Mouse (Mus musculus) erythroid progenitor cell, adult 5-6 weeks (primary cell): ENCODE measurements at regions not wholly inside any gene's neighbourhood (a gene's known extent, or its start where the extent isn't known, plus 50 kb on each side); places are given as distances from the start of the nearest gene placed in this dataset.

Experiments used
- ATAC-seq: replicated peaks from 2 replicates; pipeline ENCODE4 v1.8.0; 2016; ENCODE audit warnings: moderate number of reproducible peaks, mild to moderate bottlenecking, moderate TSS enrichment, inconsistent platforms; ENCODE audit not compliant: poor library complexity, low FRiP score, severe bottlenecking

GRCm38 (mm10) chr15:97507176-97507575 lies 198.4 kb downstream of the Rpap3 start:
- ATAC-seq: no peak

GRCm38 (mm10) chr15:97505715-97506114 lies 199.9 kb downstream of the Rpap3 start:
- ATAC-seq: no peak

GRCm38 (mm10) chr15:97504325-97504724 lies 201.3 kb downstream of the Rpap3 start:
- ATAC-seq: no peak

- ATAC-seq: no peak
These were observed 203.6 kb downstream of the Rpap3 start for GRCm38 (mm10) chr15:97502056-97502455.

GRCm38 (mm10) chr15:97501420-97501819 lies 204.2 kb downstream of the Rpap3 start:
- no peak for ATAC-seq

GRCm38 (mm10) chr15:97499821-97500385 lies 205.7 kb downstream of the Rpap3 start:
- no peak for ATAC-seq

- ATAC-seq: no peak
These were observed 206.4 kb downstream of the Rpap3 start for GRCm38 (mm10) chr15:97499240-97499639.

- ATAC-seq: no peak
These were observed 207.2 kb downstream of the Rpap3 start for GRCm38 (mm10) chr15:97498375-97498774.

- ATAC-seq: no peak
These were observed 209.6 kb downstream of the Rpap3 start for GRCm38 (mm10) chr15:97496026-97496425.

- ATAC-seq: no peak
These were observed 212.3 kb downstream of the Rpap3 start for GRCm38 (mm10) chr15:97493340-97493739.

- no peak for ATAC-seq
These were observed 213.8 kb downstream of the Rpap3 start for GRCm38 (mm10) chr15:97491796-97492195.

GRCm38 (mm10) chr15:97487425-97487824 lies 218.2 kb downstream of the Rpap3 start:
- no peak for ATAC-seq

- no peak for ATAC-seq
These were observed 225.1 kb upstream of the Amigo2 start for GRCm38 (mm10) chr15:97471986-97472779.

- ATAC-seq: no peak
These were observed 224.4 kb upstream of the Amigo2 start for GRCm38 (mm10) chr15:97471476-97471875.

- ATAC-seq: no peak
These were observed 222.7 kb upstream of the Amigo2 start for GRCm38 (mm10) chr15:97469684-97470344.

- no peak for ATAC-seq
These were observed 221.9 kb upstream of the Amigo2 start for GRCm38 (mm10) chr15:97468732-97469683.

GRCm38 (mm10) chr15:97467781-97468485 lies 220.8 kb upstream of the Amigo2 start:
- no peak for ATAC-seq

GRCm38 (mm10) chr15:97466906-97467465 lies 219.9 kb upstream of the Amigo2 start:
- ATAC-seq: no peak

- ATAC-seq: no peak
These were observed 219.0 kb upstream of the Amigo2 start for GRCm38 (mm10) chr15:97466110-97466509.
